Mouse (Mus musculus): ENCODE measurements around the gene Rcl1.

Rcl1 gene

DNA sequence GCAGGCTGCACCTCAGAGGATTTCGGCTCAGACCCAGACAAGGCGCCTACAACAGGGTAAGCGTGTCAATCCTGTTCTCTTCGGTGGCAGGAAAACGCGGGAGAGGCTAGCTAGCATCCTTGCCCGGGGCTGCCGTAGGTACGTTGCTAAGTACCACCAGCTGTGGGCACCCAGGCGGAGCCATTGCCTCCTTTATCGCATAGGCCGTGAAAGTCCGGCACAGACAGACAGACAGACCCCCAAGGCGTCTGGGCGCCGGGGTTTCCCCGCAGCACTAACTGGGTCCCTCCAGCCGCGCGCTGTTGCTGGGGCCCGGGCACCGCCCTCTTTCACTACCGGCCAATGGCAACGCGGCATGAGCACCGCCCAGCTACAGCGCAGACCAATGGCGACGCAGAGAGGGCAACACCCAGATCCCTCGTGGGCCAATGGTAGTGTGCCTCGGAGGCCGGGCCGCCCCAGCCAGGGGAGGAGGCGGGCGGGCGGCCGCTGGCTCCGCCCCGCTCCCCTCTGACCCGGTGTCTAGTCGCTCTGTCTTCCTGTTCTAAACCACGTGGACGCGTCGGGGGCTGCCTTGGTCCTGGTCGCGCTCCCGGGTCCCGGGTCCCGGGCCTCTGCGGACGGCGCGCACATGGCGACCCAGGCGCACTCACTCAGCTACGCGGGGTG is at the start of gene Rcl1:
TSS of gene Rcl1 (plus strand) at position 502 of the 669 bp plus-strand sequence.
- DNase-seq (ENCODE audit: low spot score in 2 of 2): peak; percentile 89 to 95

DNA sequence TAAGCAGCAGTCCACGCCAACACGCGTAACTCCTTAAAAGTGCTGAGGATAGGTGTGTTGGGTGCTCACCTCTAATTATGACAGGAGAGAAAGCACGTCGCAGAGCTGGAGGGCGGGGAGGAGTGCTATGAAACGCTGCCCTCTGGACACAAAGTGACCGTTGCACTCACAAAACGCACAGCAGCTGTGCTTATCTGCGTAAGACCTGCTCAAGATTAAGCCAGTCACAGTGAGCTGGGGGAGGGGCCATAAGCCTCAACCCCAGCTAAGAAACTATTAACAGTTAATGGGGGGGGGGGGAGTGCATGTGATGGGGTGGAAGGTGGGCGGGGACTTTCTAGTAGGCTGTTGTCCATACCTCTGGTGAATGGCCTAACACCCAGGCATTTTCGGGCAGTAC is 48.4 kb upstream of the Rcl1 start:
- no peak for DNase-seq (ENCODE audit: low spot score in 2 of 2)

GRCm38 (mm10) chr19:29054594-29054993 is 46.6 kb upstream of the Rcl1 start:
- no peak for DNase-seq (ENCODE audit: low spot score in 2 of 2)

GRCm38 (mm10) chr19:29055469-29055868 is 45.7 kb upstream of the Rcl1 start:
- DNase-seq (ENCODE audit: low spot score in 2 of 2): no peak

DNA sequence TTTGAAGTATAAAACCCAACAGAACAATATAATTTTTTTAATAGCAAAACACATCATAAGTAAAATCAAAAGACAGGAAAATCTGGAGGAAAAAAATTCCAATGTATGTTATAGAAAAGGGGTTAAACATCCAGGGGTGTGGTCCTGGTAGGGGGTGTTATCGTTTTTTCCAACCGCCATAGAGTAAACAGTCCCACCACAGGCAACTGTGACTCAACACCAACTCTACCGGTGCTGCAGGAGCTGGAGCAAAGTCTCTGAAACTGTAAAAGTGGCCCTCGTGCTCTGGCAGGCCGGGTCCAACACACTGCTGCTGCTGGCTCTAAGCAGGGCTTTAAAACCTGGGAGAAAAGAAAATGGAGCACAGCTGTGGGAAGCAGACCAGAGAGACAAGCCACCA is 42.4 kb upstream of the Rcl1 start:
- DNase-seq (ENCODE audit: low spot score in 2 of 2): no peak

DNA sequence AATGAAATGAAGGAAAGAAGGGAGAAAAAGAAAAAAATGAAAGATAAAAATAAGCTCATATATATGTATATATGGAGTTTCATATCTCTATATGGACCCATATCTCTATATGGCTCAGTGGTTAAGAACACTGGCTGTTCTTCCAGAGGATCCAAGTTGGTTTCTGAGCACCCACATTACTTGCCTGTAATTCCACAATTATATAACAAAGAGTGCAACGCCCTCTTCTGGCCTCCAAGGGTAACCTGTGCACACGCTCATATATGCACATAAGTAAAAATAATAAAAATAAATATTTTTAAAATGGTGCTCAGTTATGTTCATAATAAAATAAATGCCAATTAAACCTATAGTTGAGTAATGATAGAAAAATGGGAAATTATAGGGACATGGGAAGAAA is 41.5 kb upstream of the Rcl1 start:
- DNase-seq (ENCODE audit: low spot score in 2 of 2): no peak

- no peak for DNase-seq (ENCODE audit: low spot score in 2 of 2)
These were observed 40.9 kb upstream of the Rcl1 start for GRCm38 (mm10) chr19:29060299-29060698.

DNA sequence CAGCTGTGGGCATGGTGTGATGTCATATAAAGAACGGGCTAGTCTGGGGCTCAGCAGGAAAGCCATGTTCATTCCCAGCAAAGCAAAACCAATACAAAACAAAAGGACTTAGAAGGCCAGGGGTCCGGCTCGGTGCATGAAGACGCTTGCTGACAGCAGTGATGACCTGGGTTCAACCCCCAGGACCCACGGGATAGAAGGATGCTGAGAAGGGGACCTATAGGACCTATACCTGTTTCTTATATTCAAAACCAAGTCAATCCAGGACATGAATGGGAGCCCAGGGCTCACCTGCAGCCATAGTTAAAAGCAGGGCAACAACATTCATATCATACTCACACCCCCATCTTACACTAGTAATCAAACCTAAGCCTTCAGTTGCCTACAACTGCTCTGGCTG is 38.2 kb upstream of the Rcl1 start:
- DNase-seq (ENCODE audit: low spot score in 2 of 2): no peak

DNA sequence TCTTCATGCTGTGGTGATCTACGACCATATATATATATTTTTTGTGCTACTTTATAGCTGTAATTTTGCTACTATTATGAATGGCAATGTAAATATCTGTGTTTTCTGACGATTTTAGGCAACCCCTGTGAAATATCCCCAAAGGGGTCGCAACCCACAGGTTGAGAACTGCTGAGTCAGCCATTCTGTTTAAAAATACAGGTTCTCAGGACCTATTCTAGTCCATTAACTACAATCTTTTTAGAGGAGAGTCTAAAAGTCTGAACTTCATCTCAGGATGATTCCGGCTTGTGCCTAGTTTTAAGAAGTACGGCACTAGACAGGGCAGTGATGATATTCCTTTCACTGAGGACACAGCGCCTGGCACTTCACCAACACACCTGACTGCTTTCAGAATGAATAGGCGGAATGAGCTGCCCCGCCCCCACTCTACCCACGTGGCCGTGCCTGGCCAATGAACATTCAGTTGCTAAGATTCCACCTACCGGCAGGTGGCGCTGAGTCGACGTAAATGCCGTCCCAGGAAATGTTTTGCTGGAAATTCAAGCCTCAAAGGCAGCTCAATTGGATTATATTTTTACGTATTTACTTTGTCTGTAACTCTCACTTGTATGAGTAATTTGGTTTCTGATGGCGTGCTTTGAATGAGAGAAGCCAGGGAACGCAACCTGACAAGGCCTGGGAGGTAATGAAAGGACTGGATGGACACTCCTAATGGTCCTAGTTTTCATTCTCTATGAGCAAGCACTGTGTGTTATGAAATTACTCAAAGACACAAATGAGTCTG is 37.4 kb upstream of the Rcl1 start:
- peak; percentile 74 to 91 for DNase-seq (ENCODE audit: low spot score in 2 of 2)

GRCm38 (mm10) chr19:29064451-29065102 is 36.6 kb upstream of the Rcl1 start:
- no peak for DNase-seq (ENCODE audit: low spot score in 2 of 2)

DNA sequence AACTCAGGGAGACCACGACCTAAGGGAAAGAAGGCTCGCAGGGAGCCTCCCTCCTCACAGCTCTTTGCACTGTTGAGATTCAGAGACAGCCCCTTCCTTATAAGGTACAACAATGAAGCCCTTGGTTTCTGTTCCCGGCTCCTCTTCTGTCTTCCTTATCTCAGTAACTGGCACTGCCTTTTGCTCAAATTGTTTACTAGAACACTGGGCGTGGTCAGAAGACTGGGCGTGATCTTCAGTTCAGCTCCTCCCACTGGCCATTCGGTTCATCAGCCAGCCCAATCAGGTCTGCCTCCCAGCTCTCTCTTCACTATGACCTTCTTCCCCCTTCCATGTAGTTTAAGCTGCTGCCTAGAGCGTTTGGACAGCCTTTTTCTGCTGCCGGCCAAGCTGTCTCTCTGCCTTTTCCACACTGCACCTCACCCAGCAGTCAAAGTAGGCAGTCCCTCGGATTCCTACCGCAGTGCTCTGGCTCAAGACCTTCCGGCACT is 34.1 kb upstream of the Rcl1 start:
- peak in 1 of 2 experiments; percentile 74 for DNase-seq (ENCODE audit: low spot score in 2 of 2)

DNA sequence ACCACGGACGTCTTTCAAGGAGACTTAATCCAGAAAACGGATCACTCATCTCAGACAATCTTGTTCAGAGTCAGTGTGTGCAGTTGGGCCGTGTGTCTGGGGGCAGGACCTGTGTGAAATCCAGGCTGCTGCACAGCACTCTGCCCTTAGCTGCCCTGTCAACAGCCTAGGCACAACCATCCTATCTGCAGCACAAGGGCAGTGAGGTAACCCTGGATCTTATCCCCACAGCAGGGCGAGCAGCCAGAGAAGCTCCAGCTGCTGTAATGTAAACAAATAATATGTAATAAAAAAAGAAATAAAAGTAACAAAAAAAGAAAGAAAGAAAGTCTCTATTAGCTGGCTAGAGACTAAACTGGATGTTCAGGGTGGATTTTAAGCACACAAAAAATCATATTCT is 32.0 kb upstream of the Rcl1 start:
- DNase-seq (ENCODE audit: low spot score in 2 of 2): no peak

DNA sequence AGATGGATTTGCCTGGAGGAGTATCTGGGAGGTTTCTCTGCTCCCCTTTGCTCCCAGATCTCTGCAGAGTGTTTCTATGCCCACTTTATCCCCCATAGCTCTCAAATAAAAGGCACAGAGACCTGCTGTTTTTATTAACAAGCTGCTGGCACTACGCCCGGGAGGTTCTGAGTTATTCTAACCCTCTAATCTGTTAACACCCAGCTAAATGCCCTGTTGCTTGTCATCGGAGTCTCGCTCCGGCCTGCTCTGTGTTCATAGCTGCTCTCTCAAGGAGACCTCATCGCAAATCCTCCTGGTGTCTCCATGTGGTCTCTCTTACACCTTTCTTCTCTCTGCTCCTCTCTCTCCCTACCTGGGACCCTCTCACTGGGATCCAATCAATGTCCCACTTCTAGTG is 26.4 kb upstream of the Rcl1 start:
- no peak for DNase-seq (ENCODE audit: low spot score in 2 of 2)

GRCm38 (mm10) chr19:29088628-29089027 is 12.5 kb upstream of the Rcl1 start:
- no peak for DNase-seq (ENCODE audit: low spot score in 2 of 2)

- DNase-seq (ENCODE audit: low spot score in 2 of 2): no peak
These were observed 9.0 kb upstream of the Rcl1 start for GRCm38 (mm10) chr19:29092194-29092593.

DNA sequence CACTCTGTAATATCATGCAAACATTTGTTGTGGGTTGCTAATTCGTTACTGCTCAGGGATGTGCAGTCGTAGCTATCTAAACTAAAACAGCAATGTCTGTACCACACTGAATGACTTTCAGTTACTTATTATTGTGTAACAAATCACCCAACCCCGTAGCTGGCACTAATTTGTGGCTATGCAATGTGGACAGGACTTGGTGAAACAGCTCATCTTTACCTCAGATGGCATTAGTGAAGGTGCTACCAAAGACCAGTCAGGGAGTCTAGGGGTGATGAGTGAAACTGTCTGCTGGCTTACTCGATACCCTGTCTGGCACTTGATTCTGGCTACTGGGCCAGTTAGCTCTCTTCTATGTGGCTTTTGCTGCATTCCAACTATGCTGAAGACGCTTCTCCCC is 2.1 kb upstream of the Rcl1 start:
- no peak for DNase-seq (ENCODE audit: low spot score in 2 of 2)

- no peak for DNase-seq (ENCODE audit: low spot score in 2 of 2)
These were observed 1.6 kb upstream of the Rcl1 start for GRCm38 (mm10) chr19:29099596-29099995.

DNA sequence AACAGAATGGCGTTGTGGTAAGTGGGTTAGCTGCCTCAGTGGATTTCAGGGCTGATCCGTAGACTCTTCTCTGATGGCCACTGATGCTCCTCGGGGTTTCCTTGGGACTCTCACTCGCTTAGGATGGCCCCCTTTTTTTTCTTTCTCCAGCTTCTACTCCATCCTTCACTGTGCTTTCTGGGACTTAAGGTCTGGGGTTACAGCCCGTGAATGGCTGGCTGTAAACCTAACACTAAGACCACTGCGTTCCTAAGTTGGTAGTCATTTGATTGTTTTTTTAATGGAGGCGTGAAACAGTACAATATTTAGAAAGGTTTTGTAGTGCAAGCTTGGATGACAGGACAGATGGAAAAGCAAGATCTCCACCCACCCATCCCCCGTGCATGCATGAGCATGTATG is 914 bp upstream of the Rcl1 start:
- no peak for DNase-seq (ENCODE audit: low spot score in 2 of 2)

- no peak for DNase-seq (ENCODE audit: low spot score in 2 of 2)
These were observed 416 bp downstream of the Rcl1 start for GRCm38 (mm10) chr19:29101591-29101990.

DNA sequence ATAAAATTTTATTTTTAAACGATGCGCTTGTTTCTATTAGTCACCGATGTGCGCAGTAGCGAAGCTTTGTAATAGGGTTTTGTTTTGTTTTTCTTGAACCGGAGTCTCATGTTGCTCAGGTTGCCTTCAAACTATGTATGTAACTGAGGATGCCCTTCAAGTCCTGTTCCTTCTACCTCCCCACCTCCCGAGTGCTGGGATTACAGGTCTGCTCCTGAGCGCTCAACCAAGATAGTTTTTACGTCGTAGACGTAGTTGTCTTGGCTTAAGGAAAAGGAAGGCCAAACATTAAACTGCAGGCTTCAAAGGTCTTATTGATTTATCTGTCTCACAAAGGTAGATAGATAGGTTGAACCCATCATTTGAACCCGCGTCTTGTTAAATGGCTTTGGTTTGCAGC is 923 bp downstream of the Rcl1 start:
- no peak for DNase-seq (ENCODE audit: low spot score in 2 of 2)

DNA sequence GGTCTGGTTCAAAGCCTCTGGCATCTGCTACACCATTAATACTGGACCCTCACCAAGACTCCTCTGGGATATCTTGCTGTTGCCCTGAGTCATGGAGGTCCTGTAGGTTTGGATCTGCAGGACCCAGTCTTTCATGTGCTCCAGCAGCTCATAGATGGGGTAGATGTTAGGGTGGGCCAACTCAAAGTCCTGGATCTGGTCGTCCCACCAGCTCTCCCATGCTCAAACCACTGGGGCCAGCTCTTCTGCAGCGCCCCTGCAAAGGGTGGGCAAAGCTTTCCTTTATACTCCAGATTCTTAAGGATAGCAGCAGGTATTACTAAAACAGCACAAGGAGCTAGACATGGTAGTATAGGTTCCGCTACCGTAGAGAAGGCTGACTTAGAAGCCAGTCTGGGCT is 4.6 kb downstream of the Rcl1 start:
- no peak for DNase-seq (ENCODE audit: low spot score in 2 of 2)

DNA sequence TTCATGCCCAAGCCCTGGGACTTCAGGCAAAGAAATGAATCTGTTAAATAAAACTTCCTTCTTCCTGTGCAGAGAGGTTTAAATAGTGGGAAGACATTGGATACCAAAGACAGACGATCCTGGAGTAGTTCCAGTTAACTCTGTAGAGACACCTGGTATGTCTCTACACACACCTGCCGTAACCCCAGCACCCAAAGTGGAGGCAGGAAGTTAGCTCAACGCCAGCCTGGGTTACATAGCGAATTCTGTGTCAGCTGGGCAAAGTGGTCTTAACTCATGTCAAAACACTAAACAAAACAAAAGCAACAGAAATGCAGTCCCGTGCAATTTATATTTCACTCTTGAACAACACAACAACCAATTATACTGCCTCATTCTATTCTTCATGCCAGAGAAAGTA is 5.1 kb downstream of the Rcl1 start:
- no peak for DNase-seq (ENCODE audit: low spot score in 2 of 2)

- no peak for DNase-seq (ENCODE audit: low spot score in 2 of 2)
These were observed 11.5 kb downstream of the Rcl1 start for GRCm38 (mm10) chr19:29112662-29113061.
